In genomic region chr10:17129391-17130163, GRCm38 (mm10) we compare ENCODE assay signal across 26 mouse cellular contexts.
DNase-seq lines count a peak whose midpoint lies in the region; TF ChIP-seq lines count a peak whose summit lies in the region.
"Had no signal": no experiment of that assay in that cellular context is flagged by ENCODE, and none has a peak within 500 bp of the region (broad histone marks: within the 10 kb centered on the region; RNA-seq: fewer than 3 reads in every experiment).

No protein-coding gene starts in this region.

- DNase-seq in left cerebral cortex, postnatal 4 days, result peak; percentile 50
- no peak for DNase-seq in left cerebral cortex, postnatal 36 days (ENCODE audit: low spot score in 2 of 2)
- peak; percentile 93 for DNase-seq in cerebellum, adult 11-12 months
- peak; percentile 94 for DNase-seq in cerebellum, adult 9-11 months
- DNase-seq in left cerebral cortex, postnatal 10 days (ENCODE audit: extremely low spot score in 1 of 2, low spot score in 2 of 2), result no peak
- no peak for DNase-seq in c-Kit-positive CD71-positive TER-119-positive erythroid progenitor cells, embryonic 14.5 days (ENCODE audit: low spot score)
- no peak for DNase-seq in gastrocnemius, adult 2 months
- DNase-seq: adrenal gland, adult 2 months; adrenal gland, postnatal 36 days; embryo, embryonic 11 days; heart, postnatal 14 days; kidney, adult 11 months; kidney, postnatal 14 days; layer of hippocampus, adult 9-11 months; lung, adult 18-20 months; right cerebral cortex, adult 18-20 months; thymus, adult 2 months; thymus, postnatal 36 days had no signal

- no peak for TF ChIP-seq CTCF in gastrocnemius, adult 2 months (IDR thresholded peaks at IDR 0.05)

- H3K4me3 ChIP-seq in gastrocnemius, adult 2 months, result no peak overlapping the region
- H3K4me3 ChIP-seq: embryonic facial prominence, embryonic 12.5 days; hindbrain, embryonic 10.5 days; hindbrain, embryonic 15.5 days; liver, embryonic 12.5 days; midbrain, embryonic 10.5 days; midbrain, embryonic 15.5 days; myocyte; neural tube, embryonic 12.5 days had no signal

- H3K27ac ChIP-seq in gastrocnemius, adult 2 months, result no peak overlapping the region
- H3K27ac ChIP-seq: embryonic facial prominence, embryonic 12.5 days; hindbrain, embryonic 10.5 days; hindbrain, embryonic 15.5 days; liver, embryonic 12.5 days; midbrain, embryonic 10.5 days; midbrain, embryonic 15.5 days; neural tube, embryonic 12.5 days had no signal

- intact Hi-C loops in left cerebral cortex, postnatal 4 days (cut with DNase I), result no loop called here
- intact Hi-C loops in left cerebral cortex, postnatal 36 days (cut with DNase I), result no loop called here
- intact Hi-C loops in left cerebral cortex, postnatal 10 days (cut with DNase I), result no loop called here
- intact Hi-C loops in gastrocnemius, adult 2 months (cut with DNase I), result no loop called here

Comparison
In these comparisons a context has a peak if more than half of its experiments do, and no peak if none do; other contexts are left out.
1. DNase-seq: peak in left cerebral cortex, postnatal 4 days (single experiment), cerebellum, adult 11-12 months (single experiment) and cerebellum, adult 9-11 months (single experiment); none in left cerebral cortex, postnatal 36 days (0 of 2), left cerebral cortex, postnatal 10 days (0 of 2), c-Kit-positive CD71-positive TER-119-positive erythroid progenitor cells, embryonic 14.5 days (single experiment) and gastrocnemius, adult 2 months (single experiment).